Mouse (Mus musculus) forebrain, embryonic 11.5 days (tissue): ENCODE results near the gene Inpp4b. TPM values are rescaled to one million over a fixed set of nuclear protein-coding genes. Genes with fewer than 3 reads are reported as not detected.

Experiments
- ATAC-seq: fragments of 200-750 bp; cut with Nextera tagmentation; replicated peaks from 2 replicates; pipeline ENCODE4 v1.8.0; 2017; ENCODE audit warnings: moderate TSS enrichment; ENCODE audit not compliant: low FRiP score
- DNase-seq: peaks from one replicate; pipeline ENCODE4 v3.0.0-alpha.2; 2017; ENCODE audit warnings: low spot score
- H3K27ac ChIP-seq: fragments of 300-500 bp; sonication (generic); 2 replicates; pipeline ENCODE4 v1.5.1; 2014; ENCODE audit warnings: low read depth, low read length
- H3K27me3 ChIP-seq: fragments of 300-500 bp; sonication (generic); 2 replicates; pipeline ENCODE4 v1.6.1; 2014; ENCODE audit warnings: mild to moderate bottlenecking, low read length, mixed read lengths; ENCODE audit not compliant: control insufficient read depth, insufficient read depth
- H3K36me3 ChIP-seq: fragments of 300-500 bp; sonication (generic); 2 replicates; pipeline ENCODE4 v1.6.1; 2014; ENCODE audit warnings: mild to moderate bottlenecking, low read length, moderate library complexity, mixed read lengths; ENCODE audit not compliant: control insufficient read depth, insufficient read depth
- H3K4me1 ChIP-seq: fragments of 300-500 bp; sonication (generic); replicated peaks from 2 replicates; pipeline ENCODE4 v1.6.1; 2014; ENCODE audit warnings: low read length, mixed read lengths; ENCODE audit not compliant: control insufficient read depth, insufficient read depth
- H3K4me2 ChIP-seq: fragments of 300-500 bp; sonication (generic); 2 replicates; pipeline ENCODE4 v1.6.1; 2014; ENCODE audit warnings: low read depth, mild to moderate bottlenecking, low read length, moderate library complexity, mixed read lengths; ENCODE audit not compliant: severe bottlenecking
- H3K4me3 ChIP-seq: fragments of 300-500 bp; sonication (generic); 2 replicates; pipeline ENCODE4 v1.5.1; 2014; ENCODE audit warnings: low read depth, low read length
- H3K9ac ChIP-seq: fragments of 300-500 bp; sonication (generic); 2 replicates; pipeline ENCODE4 v1.6.1; 2014; ENCODE audit warnings: low read length
- H3K9me3 ChIP-seq: fragments of 300-500 bp; sonication (generic); 2 replicates; pipeline ENCODE4 v1.6.1; 2016; ENCODE audit warnings: low read length, mixed read lengths; ENCODE audit not compliant: control insufficient read depth
- WGBS: fragments of 180-500 bp; shearing (Covaris S2); extraction: QIAGEN DNeasy Blood & Tissue Kit; methylation state at CpG from one replicate; pipeline ENCODE4 v1.1.7; 2014; 5-methylcytosine and 5-hydroxymethylcytosine counted together
- polyA plus RNA-seq: library from polyadenylated mRNA; unstranded; fragments of >200 nt; fragmentation: Nextera tagmentation; extraction: Ambion mirVana; gene quantifications from 2 replicates; pipeline ENCODE4 v1.2.1, GENCODE M21; 2014

The Inpp4b gene
- polyA plus RNA-seq, 1 experiment from 2014 or later, result 3.3 TPM

- Histone ChIP-seq H3K27me3 (no peaks in the 10 kb centered on the region), H3K4me2 (no peak overlapping the region), H3K4me1 (no peaks in the 10 kb centered on the region), H3K9me3 (no peaks in the 10 kb centered on the region), H3K36me3 (no peaks in the 10 kb centered on the region), H3K4me3 (no peak overlapping the region), H3K9ac (no peak overlapping the region), H3K27ac (no peak overlapping the region)
- 74% methylated on average over 4 of the region's 4 CpGs for WGBS
- ATAC-seq (no peak), DNase-seq (no peak)
These were observed 434.3 kb downstream of the Inpp4b start for GRCm38 (mm10) chr8:81776516-81777237.

DNA sequence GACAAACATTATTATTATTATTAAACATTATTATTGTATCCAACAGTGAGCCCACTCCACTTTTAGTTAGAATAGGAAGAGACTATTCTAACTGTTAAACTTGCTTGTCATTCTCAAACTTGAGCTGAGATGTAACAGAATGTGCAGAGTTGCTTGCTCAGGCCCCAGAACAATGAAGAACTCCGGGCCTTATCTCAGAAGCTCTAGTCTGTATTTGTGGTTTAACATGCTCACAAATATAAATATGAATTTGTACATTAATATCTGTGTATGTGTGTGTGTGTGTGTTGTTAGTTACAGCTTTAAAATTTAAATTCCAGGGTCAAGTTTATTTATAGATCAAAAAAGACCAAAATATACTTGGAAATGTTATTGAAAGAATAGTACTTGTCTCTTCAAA is 435.3 kb downstream of the Inpp4b start:
- Histone ChIP-seq H3K36me3 (no peaks in the 10 kb centered on the region), H3K4me2 (no peak overlapping the region), H3K4me3 (no peak overlapping the region), H3K27ac (no peak overlapping the region), H3K27me3 (no peaks in the 10 kb centered on the region), H3K9ac (no peak overlapping the region), H3K4me1 (no peaks in the 10 kb centered on the region), H3K9me3 (no peaks in the 10 kb centered on the region)
- no peak for DNase-seq
- WGBS, result 85% methylated on average over 1 of the region's 1 CpGs
- ATAC-seq, result no peak

DNA sequence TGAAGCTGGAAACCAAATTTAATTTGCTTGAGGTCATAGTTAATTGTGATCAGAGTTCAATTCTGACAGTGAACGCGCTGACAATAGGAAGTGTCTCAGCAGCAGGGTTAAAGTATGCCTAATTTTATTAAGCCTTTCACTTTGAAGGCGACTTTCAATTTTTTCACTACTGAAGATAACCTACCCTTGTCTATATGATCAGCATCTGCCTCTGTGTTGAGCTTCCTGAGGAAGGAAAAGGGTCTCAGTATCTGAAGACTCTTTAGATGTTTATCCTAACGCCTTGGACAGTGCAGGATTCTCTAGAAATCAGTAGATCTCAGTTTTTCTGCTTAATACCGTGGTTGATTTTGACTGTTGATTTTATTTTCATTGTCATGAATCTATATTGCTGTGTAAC is 437.1 kb downstream of the Inpp4b start:
- H3K27me3 ChIP-seq, result no peaks in the 10 kb centered on the region
- H3K4me2 ChIP-seq, result no peak overlapping the region
- no peak for DNase-seq
- no peaks in the 10 kb centered on the region for H3K9me3 ChIP-seq
- H3K36me3 ChIP-seq, result no peaks in the 10 kb centered on the region
- ATAC-seq, result no peak
- H3K9ac ChIP-seq, result no peak overlapping the region
- no peaks in the 10 kb centered on the region for H3K4me1 ChIP-seq
- H3K27ac ChIP-seq, result no peak overlapping the region
- H3K4me3 ChIP-seq, result no peak overlapping the region
- 85% methylated on average over 5 of the region's 5 CpGs for WGBS

- 95% methylated on average over 6 of the region's 6 CpGs for WGBS
- ATAC-seq (no peak), DNase-seq (no peak)
- no peak overlapping the region for H3K27ac ChIP-seq
- no peaks in the 10 kb centered on the region for H3K36me3 ChIP-seq
- H3K4me3 ChIP-seq, result no peak overlapping the region
- H3K4me2 ChIP-seq, result no peak overlapping the region
- no peaks in the 10 kb centered on the region for H3K27me3 ChIP-seq
- H3K9ac ChIP-seq, result no peak overlapping the region
- no peaks in the 10 kb centered on the region for H3K9me3 ChIP-seq
- H3K4me1 ChIP-seq, result no peaks in the 10 kb centered on the region
These were observed 437.8 kb downstream of the Inpp4b start for GRCm38 (mm10) chr8:81780166-81780565.

DNA sequence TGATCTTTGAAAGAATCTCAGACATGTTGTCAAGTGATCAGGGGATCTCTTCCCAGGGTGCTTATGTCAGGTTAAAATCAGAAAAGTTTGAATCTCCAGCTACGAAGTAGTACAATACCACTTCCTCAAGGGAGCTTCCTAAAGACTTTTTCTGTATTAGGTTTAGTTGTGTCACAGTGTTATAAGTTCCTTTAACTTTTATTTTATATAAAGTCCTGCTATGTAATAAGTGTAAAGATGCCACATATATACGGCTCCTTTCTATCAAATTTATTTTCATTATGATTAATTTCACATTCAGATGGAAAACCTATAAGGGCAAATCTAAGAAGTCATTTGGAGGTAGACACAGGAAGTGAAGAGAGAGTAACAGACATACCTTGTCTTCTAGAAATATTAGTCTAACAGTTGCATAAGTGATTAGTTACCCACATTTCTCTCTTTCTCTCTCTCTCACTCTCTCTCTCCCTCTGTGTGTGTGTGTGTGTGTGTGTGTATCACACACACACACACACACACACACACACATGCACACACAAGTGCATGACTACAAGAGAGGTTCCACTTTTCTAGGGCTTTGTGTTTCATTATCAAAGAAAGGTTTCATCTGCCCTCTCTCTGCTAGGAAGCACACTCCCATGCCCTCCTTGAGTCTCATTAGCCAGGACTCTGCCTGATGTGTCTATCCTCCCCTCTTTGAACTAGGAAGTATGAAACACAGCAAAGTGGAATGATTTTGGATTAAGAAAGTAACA is 438.7 kb downstream of the Inpp4b start:
- Histone ChIP-seq H3K4me2 (no peak overlapping the region), H3K4me3 (no peak overlapping the region), H3K9me3 (no peaks in the 10 kb centered on the region), H3K27ac (no peak overlapping the region), H3K4me1 (no peaks in the 10 kb centered on the region), H3K36me3 (no peaks in the 10 kb centered on the region), H3K9ac (no peak overlapping the region), H3K27me3 (no peaks in the 10 kb centered on the region)
- ATAC-seq (no peak), DNase-seq (no peak)
- 91% methylated on average over 2 of the region's 2 CpGs for WGBS

GRCm38 (mm10) chr8:81782781-81783180 is 440.4 kb downstream of the Inpp4b start:
- H3K27ac ChIP-seq, result no peak overlapping the region
- no peaks in the 10 kb centered on the region for H3K36me3 ChIP-seq
- no peak for ATAC-seq
- no peak for DNase-seq
- WGBS, result 86% methylated on average over 4 of the region's 4 CpGs
- H3K4me2 ChIP-seq, result no peak overlapping the region
- H3K4me3 ChIP-seq, result no peak overlapping the region
- H3K9ac ChIP-seq, result no peak overlapping the region
- no peaks in the 10 kb centered on the region for H3K4me1 ChIP-seq
- H3K27me3 ChIP-seq, result no peaks in the 10 kb centered on the region
- H3K9me3 ChIP-seq, result no peaks in the 10 kb centered on the region

DNA sequence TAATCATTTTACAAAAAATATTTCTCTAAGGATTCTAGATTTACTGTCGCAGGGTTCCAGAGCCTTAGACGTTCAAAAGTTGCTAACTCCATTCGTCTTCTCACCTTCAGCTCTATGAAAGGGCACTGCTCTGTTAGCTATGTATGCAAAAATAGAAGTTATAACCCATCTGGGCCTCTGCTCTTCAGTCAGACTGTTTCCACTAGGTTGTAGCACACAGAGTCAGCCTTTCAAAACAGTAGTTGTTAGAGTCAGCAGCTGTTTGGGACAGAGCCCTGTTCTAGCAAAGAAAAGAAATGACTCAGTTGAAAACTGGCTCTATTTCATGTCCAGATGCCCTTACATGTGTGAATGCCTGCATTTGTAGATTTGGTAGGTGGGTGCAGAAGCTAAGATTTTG is 442.4 kb downstream of the Inpp4b start:
- H3K27ac ChIP-seq, result no peak overlapping the region
- no peak overlapping the region for H3K4me2 ChIP-seq
- WGBS, result 94% methylated on average over 3 of the region's 3 CpGs
- no peaks in the 10 kb centered on the region for H3K4me1 ChIP-seq
- no peaks in the 10 kb centered on the region for H3K36me3 ChIP-seq
- H3K27me3 ChIP-seq, result no peaks in the 10 kb centered on the region
- no peak overlapping the region for H3K9ac ChIP-seq
- no peak overlapping the region for H3K4me3 ChIP-seq
- H3K9me3 ChIP-seq, result no peaks in the 10 kb centered on the region
- ATAC-seq, result no peak
- DNase-seq, result no peak

DNA sequence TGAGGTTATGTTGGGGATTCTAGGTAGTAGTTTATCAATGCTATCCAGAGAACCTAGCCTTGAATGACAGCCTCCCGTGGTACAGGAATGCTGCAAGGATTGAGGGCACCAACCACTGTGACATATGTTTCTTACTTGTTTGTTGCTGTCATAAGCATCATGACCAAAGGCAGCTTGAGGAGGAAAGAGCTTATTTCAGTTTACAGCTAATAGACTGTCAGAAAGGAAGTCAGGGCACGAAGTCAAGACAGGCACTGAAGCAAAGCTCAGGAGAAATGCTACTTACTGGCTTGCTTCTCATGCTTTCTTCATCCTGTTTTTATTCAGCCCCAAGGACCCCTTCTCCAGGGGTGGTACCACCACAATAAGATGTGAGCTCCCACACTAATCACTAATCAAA is 446.1 kb downstream of the Inpp4b start:
- Histone ChIP-seq H3K4me3 (no peak overlapping the region), H3K4me1 (no peaks in the 10 kb centered on the region), H3K9me3 (no peaks in the 10 kb centered on the region), H3K9ac (no peak overlapping the region), H3K27ac (no peak overlapping the region), H3K36me3 (no peaks in the 10 kb centered on the region), H3K4me2 (no peak overlapping the region), H3K27me3 (no peaks in the 10 kb centered on the region)
- WGBS, result 71% methylated on average over 2 of the region's 2 CpGs
- no peak for DNase-seq
- ATAC-seq, result no peak

DNA sequence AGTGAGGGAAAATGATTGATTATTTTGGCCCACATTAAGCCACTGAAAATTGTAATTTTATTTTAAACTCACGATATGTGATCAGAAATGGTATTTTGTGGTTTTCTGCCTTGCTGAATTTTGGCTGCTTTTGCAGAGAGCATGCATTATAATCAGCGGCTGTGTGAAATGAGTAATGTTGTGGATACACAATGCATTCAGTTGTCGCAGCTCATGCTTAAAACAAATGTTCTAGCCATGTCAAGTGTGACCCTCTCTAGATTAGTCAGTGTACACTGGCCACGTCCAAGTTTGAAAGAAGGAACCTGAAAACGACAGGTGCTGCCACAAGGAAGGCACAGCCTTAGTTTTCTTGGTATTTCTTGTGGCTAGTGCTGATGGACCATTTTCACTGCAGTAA is 450.3 kb downstream of the Inpp4b start:
- Histone ChIP-seq H3K4me1 (no peaks in the 10 kb centered on the region), H3K9me3 (no peaks in the 10 kb centered on the region), H3K9ac (no peak overlapping the region), H3K27me3 (no peaks in the 10 kb centered on the region), H3K27ac (no peak overlapping the region), H3K4me3 (no peak overlapping the region), H3K36me3 (no peaks in the 10 kb centered on the region), H3K4me2 (no peak overlapping the region)
- 90% methylated on average over 5 of the region's 5 CpGs for WGBS
- ATAC-seq (no peak), DNase-seq (no peak)
